Mouse (Mus musculus): ENCODE results near the gene Ttc39b.

- no peak for TF ChIP-seq CTCF (IDR thresholded peaks at IDR 0.05; ENCODE audit: low read depth)
- no peak for TF ChIP-seq EP300 (optimal IDR thresholded peaks at IDR 0.05)
These were observed 95.3 kb downstream of the Ttc39b start for GRCm38 (mm10) chr4:83228664-83229283.

All from stomach, postnatal 0 days (tissue).